Mouse (Mus musculus): ENCODE data around the gene Rhbdl1. TPM values are rescaled to one million over a fixed set of nuclear protein-coding genes. Genes with fewer than 3 reads are reported as not detected.

The Rhbdl1 gene
- polyA plus RNA-seq, 1 experiment from 2014 or later, result 2.7 TPM

- WGBS, result under 1% methylated on average over 24 of the region's 24 CpGs
- Histone ChIP-seq H3K9me3 (ENCODE audit: control insufficient read depth, low read depth, low read length) (no peaks in the 10 kb centered on the region), H3K4me2 (replicated peaks; ENCODE audit: low read depth, low read length) (peak within 1 kb of the TSS; percentile 99), H3K36me3 (ENCODE audit: control insufficient read depth, insufficient read depth, low read length) (no peaks in the 10 kb centered on the region), H3K9ac (replicated peaks; ENCODE audit: low read depth, low read length) (peak within 1 kb of the TSS; percentile 28; the same call in 1 of the 2 replicates), H3K27me3 (ENCODE audit: control insufficient read depth, insufficient read depth, low read length) (no peaks in the 10 kb centered on the region), H3K4me3 (ENCODE audit: low read depth, low read length) (peak within 1 kb of the TSS; percentile 67), H3K27ac (ENCODE audit: low read length) (peak within 1 kb of the TSS; percentile 66), H3K4me1 (ENCODE audit: control insufficient read depth, insufficient read depth, low read length) (peaks cover 10% of the 10 kb centered on the region; the same call in 1 of the 2 replicates)
- peak; percentile 84 for ATAC-seq (ENCODE audit: insufficient number of reproducible peaks, insufficient read depth, low FRiP score, low read depth)
These were observed 31.6 kb upstream of the Rhbdl1 start, which contains the start of gene Mcrip2 for GRCm38 (mm10) chr17:25868601-25869191. Gene Mcrip2, minus strand, starts transcription at chr17:25868764.

GRCm38 (mm10) chr17:25867836-25868600 lies 30.9 kb upstream of the Rhbdl1 start:
- WGBS, result 2% methylated on average over 42 of the region's 42 CpGs
- Histone ChIP-seq H3K27me3 (ENCODE audit: control insufficient read depth, insufficient read depth, low read length) (no peaks in the 10 kb centered on the region), H3K36me3 (ENCODE audit: control insufficient read depth, insufficient read depth, low read length) (no peaks in the 10 kb centered on the region), H3K4me1 (ENCODE audit: control insufficient read depth, insufficient read depth, low read length) (peaks cover 10% of the 10 kb centered on the region; the same call in 1 of the 2 replicates), H3K27ac (ENCODE audit: low read length) (peak overlapping the region; percentile 23; the same call in 1 of the 2 replicates), H3K9me3 (ENCODE audit: control insufficient read depth, low read depth, low read length) (no peaks in the 10 kb centered on the region), H3K4me2 (replicated peaks; ENCODE audit: low read depth, low read length) (peak overlapping the region; percentile 99), H3K4me3 (ENCODE audit: low read depth, low read length) (peak overlapping the region; percentile 67), H3K9ac (replicated peaks; ENCODE audit: low read depth, low read length) (peak overlapping the region; percentile 28; the same call in 1 of the 2 replicates)
- ATAC-seq (ENCODE audit: insufficient number of reproducible peaks, insufficient read depth, low FRiP score, low read depth), result peak; percentile 1

GRCm38 (mm10) chr17:25867509-25867835 lies 30.4 kb upstream of the Rhbdl1 start:
- Histone ChIP-seq H3K36me3 (ENCODE audit: control insufficient read depth, insufficient read depth, low read length) (no peaks in the 10 kb centered on the region), H3K27ac (ENCODE audit: low read length) (no peak overlapping the region), H3K27me3 (ENCODE audit: control insufficient read depth, insufficient read depth, low read length) (no peaks in the 10 kb centered on the region), H3K4me1 (ENCODE audit: control insufficient read depth, insufficient read depth, low read length) (peaks cover 10% of the 10 kb centered on the region; the same call in 1 of the 2 replicates), H3K9me3 (ENCODE audit: control insufficient read depth, low read depth, low read length) (no peaks in the 10 kb centered on the region), H3K4me2 (replicated peaks; ENCODE audit: low read depth, low read length) (peak overlapping the region; percentile 99), H3K4me3 (ENCODE audit: low read depth, low read length) (peak overlapping the region; percentile 67), H3K9ac (replicated peaks; ENCODE audit: low read depth, low read length) (peak overlapping the region; percentile 28; the same call in 1 of the 2 replicates)
- ATAC-seq (ENCODE audit: insufficient number of reproducible peaks, insufficient read depth, low FRiP score, low read depth), result no peak
- 13% methylated on average over 7 of the region's 7 CpGs for WGBS

- Histone ChIP-seq H3K36me3 (ENCODE audit: control insufficient read depth, insufficient read depth, low read length) (no peaks in the 10 kb centered on the region), H3K4me1 (ENCODE audit: control insufficient read depth, insufficient read depth, low read length) (peaks cover 10% of the 10 kb centered on the region; the same call in 1 of the 2 replicates), H3K27me3 (ENCODE audit: control insufficient read depth, insufficient read depth, low read length) (no peaks in the 10 kb centered on the region), H3K9ac (replicated peaks; ENCODE audit: low read depth, low read length) (no peak overlapping the region), H3K27ac (ENCODE audit: low read length) (no peak overlapping the region), H3K4me2 (replicated peaks; ENCODE audit: low read depth, low read length) (no peak overlapping the region), H3K4me3 (ENCODE audit: low read depth, low read length) (no peak overlapping the region), H3K9me3 (ENCODE audit: control insufficient read depth, low read depth, low read length) (no peaks in the 10 kb centered on the region)
- 85% methylated on average over 3 of the region's 3 CpGs for WGBS
- ATAC-seq (ENCODE audit: insufficient number of reproducible peaks, insufficient read depth, low FRiP score, low read depth), result no peak
These were observed 29.1 kb upstream of the Rhbdl1 start for GRCm38 (mm10) chr17:25866172-25866571.

GRCm38 (mm10) chr17:25865288-25865687 lies 28.2 kb upstream of the Rhbdl1 start:
- no peaks in the 10 kb centered on the region for H3K9me3 ChIP-seq (ENCODE audit: control insufficient read depth, low read depth, low read length)
- H3K27me3 ChIP-seq (ENCODE audit: control insufficient read depth, insufficient read depth, low read length), result no peaks in the 10 kb centered on the region
- no peaks in the 10 kb centered on the region for H3K36me3 ChIP-seq (ENCODE audit: control insufficient read depth, insufficient read depth, low read length)
- no peak overlapping the region for H3K4me2 ChIP-seq (replicated peaks; ENCODE audit: low read depth, low read length)
- no peak overlapping the region for H3K4me3 ChIP-seq (ENCODE audit: low read depth, low read length)
- H3K9ac ChIP-seq (replicated peaks; ENCODE audit: low read depth, low read length), result no peak overlapping the region
- ATAC-seq (ENCODE audit: insufficient number of reproducible peaks, insufficient read depth, low FRiP score, low read depth), result no peak
- H3K27ac ChIP-seq (ENCODE audit: low read length), result no peak overlapping the region
- WGBS, result 77% methylated on average over 11 of the region's 11 CpGs
- H3K4me1 ChIP-seq (ENCODE audit: control insufficient read depth, insufficient read depth, low read length), result peaks cover 18% of the 10 kb centered on the region

- no peaks in the 10 kb centered on the region for H3K9me3 ChIP-seq (ENCODE audit: control insufficient read depth, low read depth, low read length)
- H3K4me3 ChIP-seq (ENCODE audit: low read depth, low read length), result no peak overlapping the region
- no peaks in the 10 kb centered on the region for H3K36me3 ChIP-seq (ENCODE audit: control insufficient read depth, insufficient read depth, low read length)
- H3K27me3 ChIP-seq (ENCODE audit: control insufficient read depth, insufficient read depth, low read length), result no peaks in the 10 kb centered on the region
- ATAC-seq (ENCODE audit: insufficient number of reproducible peaks, insufficient read depth, low FRiP score, low read depth), result no peak
- WGBS, result 95% methylated on average over 14 of the region's 14 CpGs
- H3K4me2 ChIP-seq (replicated peaks; ENCODE audit: low read depth, low read length), result no peak overlapping the region
- H3K9ac ChIP-seq (replicated peaks; ENCODE audit: low read depth, low read length), result no peak overlapping the region
- H3K4me1 ChIP-seq (ENCODE audit: control insufficient read depth, insufficient read depth, low read length), result peaks cover 18% of the 10 kb centered on the region
- H3K27ac ChIP-seq (ENCODE audit: low read length), result no peak overlapping the region
These were observed 27.2 kb upstream of the Rhbdl1 start for GRCm38 (mm10) chr17:25864311-25864710.

- no peak for ATAC-seq (ENCODE audit: insufficient number of reproducible peaks, insufficient read depth, low FRiP score, low read depth)
- H3K27ac ChIP-seq (ENCODE audit: low read length), result no peak overlapping the region
- H3K9me3 ChIP-seq (ENCODE audit: control insufficient read depth, low read depth, low read length), result no peaks in the 10 kb centered on the region
- H3K36me3 ChIP-seq (ENCODE audit: control insufficient read depth, insufficient read depth, low read length), result no peaks in the 10 kb centered on the region
- H3K4me3 ChIP-seq (ENCODE audit: low read depth, low read length), result no peak overlapping the region
- H3K27me3 ChIP-seq (ENCODE audit: control insufficient read depth, insufficient read depth, low read length), result no peaks in the 10 kb centered on the region
- H3K4me1 ChIP-seq (ENCODE audit: control insufficient read depth, insufficient read depth, low read length), result peaks cover 14% of the 10 kb centered on the region
- H3K9ac ChIP-seq (replicated peaks; ENCODE audit: low read depth, low read length), result no peak overlapping the region
- WGBS, result 89% methylated on average over 6 of the region's 6 CpGs
- no peak overlapping the region for H3K4me2 ChIP-seq (replicated peaks; ENCODE audit: low read depth, low read length)
These were observed 26.6 kb upstream of the Rhbdl1 start for GRCm38 (mm10) chr17:25863681-25864080.

- H3K4me2 ChIP-seq (replicated peaks; ENCODE audit: low read depth, low read length), result peak overlapping the region; percentile 93
- ATAC-seq (ENCODE audit: insufficient number of reproducible peaks, insufficient read depth, low FRiP score, low read depth), result no peak
- H3K27ac ChIP-seq (ENCODE audit: low read length), result peak overlapping the region; percentile 73
- no peaks in the 10 kb centered on the region for H3K36me3 ChIP-seq (ENCODE audit: control insufficient read depth, insufficient read depth, low read length)
- H3K4me3 ChIP-seq (ENCODE audit: low read depth, low read length), result peak overlapping the region; percentile 65
- 15% methylated on average over 6 of the region's 6 CpGs for WGBS
- H3K4me1 ChIP-seq (ENCODE audit: control insufficient read depth, insufficient read depth, low read length), result peaks cover 7% of the 10 kb centered on the region
- no peaks in the 10 kb centered on the region for H3K27me3 ChIP-seq (ENCODE audit: control insufficient read depth, insufficient read depth, low read length)
- no peaks in the 10 kb centered on the region for H3K9me3 ChIP-seq (ENCODE audit: control insufficient read depth, low read depth, low read length)
- H3K9ac ChIP-seq (replicated peaks; ENCODE audit: low read depth, low read length), result peak overlapping the region; percentile 73
These were observed 24.9 kb upstream of the Rhbdl1 start for GRCm38 (mm10) chr17:25861704-25862612.
